Mouse (Mus musculus): Measurements from ENCODE around the gene Gm813. TPM values are rescaled to one million over a fixed set of nuclear protein-coding genes. Genes with fewer than 3 reads are reported as not detected.

Gm813 gene
- polyA plus RNA-seq, 1 experiment from 2014 or later: not detected

DNA sequence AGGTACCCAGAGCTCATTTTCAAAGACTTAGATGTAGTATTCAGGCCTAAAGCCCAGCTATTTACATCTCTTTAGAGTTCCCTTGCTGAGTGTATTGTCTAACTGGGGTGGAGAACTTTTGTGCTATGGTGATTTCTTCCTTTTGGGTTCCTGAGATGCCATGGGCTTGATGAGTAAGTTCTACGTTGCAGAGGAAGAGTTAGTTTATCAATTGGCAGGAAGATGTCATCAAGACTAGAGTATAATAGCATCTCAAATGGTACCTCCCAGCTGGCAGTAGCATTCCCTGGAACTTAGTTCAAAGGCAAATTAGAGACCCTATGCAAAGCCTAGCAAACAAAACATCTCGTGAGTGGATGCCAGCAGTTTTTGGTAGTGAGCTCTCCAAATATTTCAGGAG lies 19.1 kb upstream of the Gm813 start:
- no peak overlapping the region for H3K4me3 ChIP-seq
- no peak overlapping the region for H3K27ac ChIP-seq
- ATAC-seq: no peak
- 75% methylated on average over 2 of the region's 2 CpGs for WGBS (ENCODE audit: insufficient replicate concordance)
- no peaks in the 10 kb centered on the region for H3K27me3 ChIP-seq (replicated peaks)
- H3K9me3 ChIP-seq (replicated peaks): no peaks in the 10 kb centered on the region
- H3K36me3 ChIP-seq: no peaks in the 10 kb centered on the region
- peaks cover 20% of the 10 kb centered on the region for H3K4me1 ChIP-seq
- no peak overlapping the region for H3K9ac ChIP-seq
- no peak overlapping the region for H3K4me2 ChIP-seq

GRCm38 (mm10) chr16:58629736-58630135 lies 13.0 kb upstream of the Gm813 start:
- Histone ChIP-seq H3K9ac (peak overlapping the region; percentile 6; the same call in 1 of the 2 replicates), H3K36me3 (no peaks in the 10 kb centered on the region), H3K4me3 (no peak overlapping the region), H3K4me2 (no peak overlapping the region), H3K27me3 (replicated peaks) (no peaks in the 10 kb centered on the region), H3K4me1 (peaks cover 45% of the 10 kb centered on the region), H3K9me3 (replicated peaks) (no peaks in the 10 kb centered on the region), H3K27ac (peak overlapping the region; percentile 75)
- whole genome bisulfite sequencing (ENCODE audit: insufficient replicate concordance): 54% methylated on average over 2 of the region's 2 CpGs
- ATAC-seq: peak; percentile 69; the same call in 1 of the 2 replicates

GRCm38 (mm10) chr16:58628968-58629367 lies 12.2 kb upstream of the Gm813 start:
- Histone ChIP-seq H3K4me3 (no peak overlapping the region), H3K36me3 (no peaks in the 10 kb centered on the region), H3K27me3 (replicated peaks) (no peaks in the 10 kb centered on the region), H3K27ac (peak overlapping the region; percentile 75), H3K9me3 (replicated peaks) (no peaks in the 10 kb centered on the region), H3K9ac (no peak overlapping the region), H3K4me1 (peaks cover 45% of the 10 kb centered on the region), H3K4me2 (no peak overlapping the region)
- ATAC-seq: peak; percentile 70
- 56% methylated on average over 5 of the region's 5 CpGs for WGBS (ENCODE audit: insufficient replicate concordance)

GRCm38 (mm10) chr16:58628336-58628680 lies 11.5 kb upstream of the Gm813 start:
- ATAC-seq: no peak
- H3K36me3 ChIP-seq: no peaks in the 10 kb centered on the region
- H3K4me1 ChIP-seq: peaks cover 45% of the 10 kb centered on the region
- whole genome bisulfite sequencing (ENCODE audit: insufficient replicate concordance): 100% methylated on average over 2 of the region's 2 CpGs
- peak overlapping the region; percentile 33 for H3K9ac ChIP-seq
- H3K4me2 ChIP-seq: no peak overlapping the region
- H3K27me3 ChIP-seq (replicated peaks): no peaks in the 10 kb centered on the region
- no peak overlapping the region for H3K4me3 ChIP-seq
- H3K9me3 ChIP-seq (replicated peaks): no peaks in the 10 kb centered on the region
- H3K27ac ChIP-seq: peak overlapping the region; percentile 75

DNA sequence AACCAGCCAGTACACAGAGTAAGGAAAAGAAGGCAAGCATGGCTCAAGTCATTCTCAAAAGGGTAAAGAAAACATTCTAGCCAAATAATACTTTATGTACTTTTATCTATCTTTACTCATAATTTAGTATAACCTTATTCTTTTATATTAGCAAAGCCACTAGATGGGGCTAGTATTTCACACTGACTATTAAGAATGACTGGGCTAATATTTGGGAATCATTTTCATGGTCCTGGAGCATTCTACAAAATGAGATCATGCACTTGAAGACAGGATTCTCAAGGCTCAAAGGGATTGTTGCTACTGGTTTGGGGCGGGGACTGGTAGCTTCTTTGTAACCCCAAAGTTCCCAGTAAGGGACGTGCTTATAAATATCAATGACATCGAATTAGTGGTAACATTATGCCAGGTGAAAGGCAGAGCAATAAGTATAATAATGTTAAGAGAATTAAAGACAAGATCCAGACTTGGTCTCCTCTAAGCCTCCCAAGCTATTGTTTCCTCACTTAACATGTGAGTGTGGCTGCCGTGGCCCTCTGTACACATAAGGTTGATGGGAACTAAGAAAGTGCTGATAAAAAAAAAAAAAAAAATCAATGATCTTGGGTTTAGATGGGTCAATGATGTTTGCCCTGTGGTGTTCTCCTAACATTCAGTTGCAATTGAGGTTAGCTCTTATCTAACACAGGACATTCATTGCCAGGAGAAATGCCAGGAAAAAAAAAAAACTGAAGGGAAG lies 11.0 kb upstream of the Gm813 start:
- Histone ChIP-seq H3K36me3 (no peaks in the 10 kb centered on the region), H3K27ac (peak overlapping the region; percentile 75), H3K4me1 (peaks cover 45% of the 10 kb centered on the region), H3K4me2 (no peak overlapping the region), H3K27me3 (replicated peaks) (no peaks in the 10 kb centered on the region), H3K9ac (peak overlapping the region; percentile 35), H3K9me3 (replicated peaks) (no peaks in the 10 kb centered on the region), H3K4me3 (no peak overlapping the region)
- WGBS (ENCODE audit: insufficient replicate concordance): 69% methylated on average over 4 of the region's 4 CpGs
- ATAC-seq: peak; percentile 36; the same call in 1 of the 2 replicates

DNA sequence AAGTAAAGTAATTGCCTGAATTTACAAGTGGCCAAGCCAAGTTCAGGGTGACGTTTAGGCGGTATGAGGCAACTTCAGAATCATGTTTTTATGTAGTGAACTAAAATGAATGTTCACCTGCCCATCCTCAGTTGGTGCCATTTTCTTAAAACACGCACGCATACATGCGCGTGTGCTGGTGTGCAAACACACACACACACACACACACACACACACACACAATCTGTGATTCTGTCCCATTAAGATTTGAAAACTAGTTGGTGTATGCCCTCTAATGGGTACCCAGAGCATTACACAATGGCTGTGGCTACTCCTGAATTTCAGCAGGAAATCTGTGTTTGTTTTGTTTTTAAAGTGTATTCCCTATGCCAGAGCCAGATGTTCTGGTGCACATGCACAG lies 7.2 kb upstream of the Gm813 start:
- Histone ChIP-seq H3K36me3 (no peaks in the 10 kb centered on the region), H3K4me3 (no peak overlapping the region), H3K9me3 (replicated peaks) (no peaks in the 10 kb centered on the region), H3K9ac (no peak overlapping the region), H3K4me2 (no peak overlapping the region), H3K27ac (no peak overlapping the region), H3K27me3 (replicated peaks) (no peaks in the 10 kb centered on the region), H3K4me1 (peaks cover 28% of the 10 kb centered on the region)
- WGBS (ENCODE audit: insufficient replicate concordance): 79% methylated on average over 6 of the region's 6 CpGs
- ATAC-seq: no peak

DNA sequence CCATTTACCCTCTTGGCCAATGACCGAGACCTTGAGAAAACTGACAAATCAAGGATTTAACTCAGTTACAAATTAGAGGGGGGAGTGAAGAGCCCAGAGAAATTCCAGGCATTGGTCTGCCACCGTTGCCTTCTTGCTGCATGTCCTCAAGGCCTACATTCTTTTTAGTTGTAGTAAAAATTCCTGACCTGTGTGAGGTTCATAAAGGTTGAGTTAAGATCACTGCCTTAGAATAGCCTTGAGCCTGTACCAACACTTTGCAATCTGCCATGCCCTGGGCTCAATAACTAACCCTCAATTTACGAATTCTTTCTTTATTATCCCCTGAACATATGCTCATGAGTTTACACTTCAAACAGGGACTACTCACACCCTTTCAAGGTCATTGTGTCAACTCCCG lies 6.3 kb upstream of the Gm813 start:
- ATAC-seq: no peak
- Histone ChIP-seq H3K9me3 (replicated peaks) (no peaks in the 10 kb centered on the region), H3K36me3 (no peaks in the 10 kb centered on the region), H3K4me2 (no peak overlapping the region), H3K4me3 (no peak overlapping the region), H3K27me3 (replicated peaks) (no peaks in the 10 kb centered on the region), H3K4me1 (peaks cover 20% of the 10 kb centered on the region), H3K27ac (no peak overlapping the region), H3K9ac (no peak overlapping the region)
- WGBS (ENCODE audit: insufficient replicate concordance): 75% methylated on average over 4 of the region's 4 CpGs

DNA sequence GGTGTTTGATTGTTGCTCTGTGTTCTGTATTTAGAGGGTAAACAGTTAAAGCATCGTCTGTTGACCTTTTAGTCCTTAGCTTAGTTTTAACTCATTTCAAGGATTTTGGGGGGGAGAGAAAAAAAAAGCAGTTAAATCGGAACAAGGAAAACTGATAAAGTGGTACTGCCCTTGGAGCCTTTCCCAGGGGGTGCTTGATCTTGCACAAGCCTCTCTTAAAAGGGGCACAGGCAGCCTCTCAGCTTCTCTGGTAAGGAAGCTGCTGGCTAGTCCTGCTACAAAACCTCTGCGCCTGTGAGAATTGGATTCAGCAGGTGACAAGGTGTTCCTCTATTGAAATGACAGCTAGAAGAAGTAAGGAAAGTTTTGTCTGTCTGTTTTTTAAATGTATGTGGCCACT lies 5.6 kb upstream of the Gm813 start:
- Histone ChIP-seq H3K9ac (no peak overlapping the region), H3K27ac (no peak overlapping the region), H3K27me3 (replicated peaks) (no peaks in the 10 kb centered on the region), H3K36me3 (no peaks in the 10 kb centered on the region), H3K4me1 (peaks cover 12% of the 10 kb centered on the region), H3K9me3 (replicated peaks) (no peaks in the 10 kb centered on the region), H3K4me3 (no peak overlapping the region), H3K4me2 (no peak overlapping the region)
- 85% methylated on average over 3 of the region's 3 CpGs for WGBS (ENCODE audit: insufficient replicate concordance)
- no peak for ATAC-seq

GRCm38 (mm10) chr16:58617346-58617745 lies 568 bp upstream of the Gm813 start:
- Histone ChIP-seq H3K27ac (no peak overlapping the region), H3K4me2 (no peak overlapping the region), H3K4me1 (peaks cover 4% of the 10 kb centered on the region; the same call in 1 of the 2 replicates), H3K27me3 (replicated peaks) (no peaks in the 10 kb centered on the region), H3K9me3 (replicated peaks) (no peaks in the 10 kb centered on the region), H3K4me3 (no peak overlapping the region), H3K36me3 (no peaks in the 10 kb centered on the region), H3K9ac (no peak overlapping the region)
- no peak for ATAC-seq

DNA sequence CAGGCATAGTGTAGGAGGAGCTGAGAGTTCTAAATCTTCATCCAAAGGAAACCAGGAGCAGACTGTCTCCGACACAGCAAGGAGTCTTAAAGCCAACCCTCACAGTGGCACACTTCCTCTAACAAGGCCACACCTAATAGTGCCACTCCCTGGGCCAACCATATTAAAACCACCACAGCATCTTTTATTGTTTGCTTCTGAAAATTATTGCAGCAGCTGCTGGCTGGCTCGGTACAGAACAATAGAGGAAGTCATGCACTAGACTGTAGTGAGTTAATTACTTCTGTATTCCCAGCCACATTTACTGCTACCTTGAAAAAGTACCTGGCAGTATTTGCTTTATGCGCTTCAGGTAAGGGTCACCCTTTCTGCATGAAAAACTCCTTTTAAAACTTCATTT lies 3.8 kb downstream of the Gm813 start:
- no peak for ATAC-seq
- H3K27me3 ChIP-seq (replicated peaks): peaks cover 4% of the 10 kb centered on the region; the same call in 1 of the 2 replicates
- no peak overlapping the region for H3K4me3 ChIP-seq
- H3K9me3 ChIP-seq (replicated peaks): no peaks in the 10 kb centered on the region
- WGBS (ENCODE audit: insufficient replicate concordance): 65% methylated on average over 3 of the region's 3 CpGs
- no peaks in the 10 kb centered on the region for H3K36me3 ChIP-seq
- H3K4me1 ChIP-seq: peaks cover 6% of the 10 kb centered on the region
- no peak overlapping the region for H3K4me2 ChIP-seq
- H3K9ac ChIP-seq: no peak overlapping the region
- H3K27ac ChIP-seq: no peak overlapping the region

GRCm38 (mm10) chr16:58607101-58607500 lies 9.7 kb downstream of the Gm813 start:
- ATAC-seq: no peak
- Histone ChIP-seq H3K9me3 (replicated peaks) (no peaks in the 10 kb centered on the region), H3K4me3 (no peak overlapping the region), H3K9ac (no peak overlapping the region), H3K4me1 (peaks cover 44% of the 10 kb centered on the region), H3K27ac (0 out of 2 replicates have a peak overlapping the region, but pooled peaks have one; percentile 43), H3K27me3 (replicated peaks) (peaks cover 4% of the 10 kb centered on the region; the same call in 1 of the 2 replicates), H3K36me3 (no peaks in the 10 kb centered on the region), H3K4me2 (no peak overlapping the region)
- WGBS (ENCODE audit: insufficient replicate concordance): 75% methylated on average over 5 of the region's 5 CpGs

DNA sequence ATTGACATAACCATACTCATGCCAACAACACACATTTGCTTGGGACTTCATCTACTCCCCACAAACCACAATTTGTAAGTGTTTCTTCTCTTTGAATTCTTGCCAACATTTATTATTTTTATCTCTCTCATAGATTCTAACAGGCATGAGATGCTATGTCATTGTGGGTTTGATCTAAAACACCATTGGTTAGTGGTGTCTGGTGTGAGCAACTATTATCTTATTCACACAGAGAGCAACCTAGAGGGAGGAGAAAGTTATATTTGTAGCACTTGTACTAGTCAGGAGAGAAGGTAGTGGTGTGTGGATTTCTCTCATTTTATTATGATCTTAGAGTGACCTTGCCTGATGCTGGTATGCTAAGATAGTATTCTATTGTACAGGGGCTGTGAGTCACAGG lies 12.1 kb downstream of the Gm813 start:
- ATAC-seq: peak; percentile 90
- H3K27me3 ChIP-seq (replicated peaks): no peaks in the 10 kb centered on the region
- H3K9me3 ChIP-seq (replicated peaks): no peaks in the 10 kb centered on the region
- peak overlapping the region; percentile 89 for H3K27ac ChIP-seq
- peak overlapping the region; percentile 40; the same call in 1 of the 2 replicates for H3K9ac ChIP-seq
- peaks cover 44% of the 10 kb centered on the region for H3K4me1 ChIP-seq
- H3K4me3 ChIP-seq: no peak overlapping the region
- H3K4me2 ChIP-seq: peak overlapping the region; percentile 40; the same call in 1 of the 2 replicates
- H3K36me3 ChIP-seq: no peaks in the 10 kb centered on the region

DNA sequence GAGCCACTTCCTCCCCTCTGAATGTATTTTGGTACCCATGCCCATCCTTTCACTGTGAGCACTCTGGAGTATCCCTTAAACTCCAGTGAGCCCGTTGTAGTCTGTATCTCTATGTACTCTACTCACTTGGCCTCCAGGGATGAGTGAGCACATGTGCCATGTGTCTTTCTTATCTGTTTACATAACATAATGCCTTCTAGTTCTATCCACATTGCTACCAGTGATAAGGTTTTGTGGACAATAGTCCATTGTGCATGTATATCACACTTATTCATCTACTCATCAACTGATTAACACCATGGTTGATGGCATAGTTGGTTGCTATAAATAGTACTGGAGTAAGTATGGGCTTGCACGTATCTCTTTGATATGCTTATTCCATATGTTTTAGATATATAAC lies 12.9 kb downstream of the Gm813 start:
- Histone ChIP-seq H3K27ac (peak overlapping the region; percentile 89), H3K9me3 (replicated peaks) (no peaks in the 10 kb centered on the region), H3K4me2 (no peak overlapping the region), H3K36me3 (no peaks in the 10 kb centered on the region), H3K4me1 (peaks cover 44% of the 10 kb centered on the region), H3K27me3 (replicated peaks) (no peaks in the 10 kb centered on the region), H3K9ac (no peak overlapping the region), H3K4me3 (no peak overlapping the region)
- 40% methylated on average over 2 of the region's 2 CpGs for WGBS (ENCODE audit: insufficient replicate concordance)
- ATAC-seq: peak; percentile 76
